Mouse (Mus musculus): Measurements from ENCODE around the gene Dyrk3.

Dyrk3 gene

GRCm38 (mm10) chr1:131138191-131139016 lies at the start of gene Dyrk3:
Gene Dyrk3, minus strand, starts transcription at chr1:131138340.
- in situ Hi-C loops (cut with MboI, MseI): no loop called here

GRCm38 (mm10) chr1:131187856-131188255 lies 49.7 kb upstream of the Dyrk3 start:
- in situ Hi-C loops (cut with MboI, MseI): no loop called here

- in situ Hi-C loops (cut with MboI, MseI): no loop called here
Measured at GRCm38 (mm10) chr1:131186995-131187394, 48.9 kb upstream of the Dyrk3 start.

DNA sequence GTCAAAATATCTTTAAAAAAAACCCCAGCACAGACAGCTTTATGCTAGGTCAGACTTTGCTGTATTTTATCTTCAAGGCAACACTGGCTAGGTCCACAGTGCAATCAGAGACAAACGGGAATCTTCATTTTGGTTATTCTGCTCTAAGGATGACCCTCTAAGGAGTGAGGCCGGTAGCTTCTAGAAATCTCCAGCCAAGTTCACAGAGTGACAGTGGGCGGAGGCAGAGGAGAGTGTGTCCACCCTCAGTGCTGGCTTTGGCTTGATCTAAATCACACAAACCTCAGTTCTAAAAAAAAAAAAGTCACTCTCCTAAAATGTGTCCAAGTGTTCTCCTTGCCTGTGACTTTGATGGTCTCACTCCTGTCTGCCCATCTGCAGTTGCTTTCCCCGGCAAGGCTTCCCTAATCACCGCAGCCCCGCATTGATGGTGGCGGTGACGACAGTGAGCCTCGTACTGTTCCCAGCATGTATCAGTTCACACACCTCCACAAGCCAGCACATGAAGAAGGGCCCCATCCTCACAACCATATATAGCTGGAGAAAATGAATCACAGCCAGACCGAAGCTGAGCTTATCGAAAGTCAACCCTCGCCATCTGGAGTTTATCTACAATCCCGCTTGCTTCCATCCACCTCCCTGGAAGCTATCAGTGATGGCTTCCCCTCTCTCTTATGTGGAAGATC lies 47.8 kb upstream of the Dyrk3 start:
- in situ Hi-C loops (cut with MboI, MseI): no loop called here

GRCm38 (mm10) chr1:131184956-131185660 lies 47.0 kb upstream of the Dyrk3 start:
- in situ Hi-C loops (cut with MboI, MseI): loop anchor here (5.0 kb wide), 1 partner anchor 77 kb away; no protein-coding TSS in a partner anchor

GRCm38 (mm10) chr1:131184253-131184955 lies 46.3 kb upstream of the Dyrk3 start:
- in situ Hi-C loops (cut with MboI, MseI): loop anchor here (5.0 kb wide), 1 partner anchor 78 kb away; no protein-coding TSS in a partner anchor

DNA sequence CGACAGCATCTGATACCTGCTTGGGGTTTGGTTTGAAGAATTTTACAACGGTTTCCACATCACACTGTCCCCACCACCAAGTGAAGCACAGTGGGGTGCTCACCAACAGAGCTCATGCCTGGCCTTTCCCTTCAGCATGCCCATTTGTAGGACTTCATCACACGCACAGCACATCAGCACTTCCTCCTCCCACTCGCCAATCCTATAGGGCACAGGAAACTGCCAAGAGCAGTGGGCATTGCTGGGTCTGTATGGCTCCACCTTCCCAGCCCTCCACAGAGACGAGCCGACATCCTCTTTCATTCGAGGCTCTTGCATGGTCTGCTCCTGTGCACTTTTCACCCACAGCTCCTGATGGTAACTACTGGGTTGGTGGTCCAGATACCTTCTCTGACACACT lies 45.1 kb upstream of the Dyrk3 start:
- in situ Hi-C loops (cut with MboI, MseI): loop anchor here (5.0 kb wide), 1 partner anchor 79 kb away; no protein-coding TSS in a partner anchor

DNA sequence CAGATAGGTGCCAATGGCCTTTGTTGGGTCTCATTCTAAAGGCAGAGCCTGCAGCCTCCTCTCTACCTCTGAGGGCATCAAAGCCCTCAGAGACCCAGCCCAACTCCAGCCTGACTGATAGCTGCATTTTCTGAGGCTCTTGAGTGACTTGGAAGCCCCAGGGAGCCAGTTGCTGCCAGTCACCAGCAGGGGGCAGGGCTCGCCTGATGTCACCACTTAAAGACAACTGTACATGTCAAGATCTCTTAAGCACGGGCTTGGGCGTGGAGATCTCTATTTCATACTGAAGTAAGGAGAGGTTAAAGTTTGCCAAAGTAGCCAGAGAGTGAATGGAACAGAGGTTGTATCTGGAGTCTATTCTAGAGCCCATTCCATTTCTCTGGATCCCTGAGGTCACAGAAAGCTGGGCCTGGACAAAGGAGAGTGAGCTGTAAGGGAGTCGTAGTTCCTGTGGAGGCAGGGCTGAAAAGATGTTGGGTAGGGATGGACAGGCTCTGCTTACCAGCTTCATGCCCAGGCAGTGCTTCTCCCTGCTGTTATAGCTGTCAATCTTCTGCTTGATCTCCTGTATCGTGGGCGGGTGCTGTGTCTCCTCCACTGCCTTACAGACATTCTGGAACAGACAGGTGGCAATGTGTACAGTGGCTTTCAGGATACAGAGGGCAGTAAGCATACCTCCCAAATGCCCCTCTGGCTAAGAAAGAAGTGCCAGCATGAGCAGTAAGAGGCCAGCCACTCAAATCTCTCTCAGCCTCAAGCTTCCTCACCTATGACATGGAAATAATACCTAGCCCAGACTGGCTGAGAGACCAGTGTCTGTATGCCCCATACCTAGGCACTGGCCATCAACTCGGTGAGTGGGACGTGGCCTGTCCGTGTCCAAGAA lies 43.7 kb upstream of the Dyrk3 start:
- in situ Hi-C loops (cut with MboI, MseI): loop anchor here (5.0 kb wide), 1 partner anchor 80 kb away; no protein-coding TSS in a partner anchor

DNA sequence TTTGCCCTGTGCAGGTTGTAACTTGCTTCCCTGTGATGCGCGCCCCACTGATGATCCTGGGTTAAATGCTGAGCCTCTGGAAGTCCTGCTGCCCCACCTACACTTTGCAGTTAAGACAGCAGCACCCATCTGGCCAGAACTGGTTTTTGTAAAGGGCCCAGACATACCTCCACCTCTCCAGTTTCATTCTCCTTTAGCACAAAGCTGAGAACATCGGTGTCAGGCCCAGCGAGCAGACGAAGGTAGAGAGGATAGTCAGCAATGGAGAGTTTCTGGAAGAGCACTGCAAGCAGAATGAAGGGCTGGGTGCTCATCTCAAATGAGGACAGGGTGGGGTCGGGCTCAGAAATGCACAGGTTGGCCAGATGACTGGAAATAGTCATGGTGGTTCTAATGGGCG lies 42.2 kb upstream of the Dyrk3 start:
- in situ Hi-C loops (cut with MboI, MseI): loop anchor here (5.0 kb wide), 1 partner anchor 82 kb away; no protein-coding TSS in a partner anchor

DNA sequence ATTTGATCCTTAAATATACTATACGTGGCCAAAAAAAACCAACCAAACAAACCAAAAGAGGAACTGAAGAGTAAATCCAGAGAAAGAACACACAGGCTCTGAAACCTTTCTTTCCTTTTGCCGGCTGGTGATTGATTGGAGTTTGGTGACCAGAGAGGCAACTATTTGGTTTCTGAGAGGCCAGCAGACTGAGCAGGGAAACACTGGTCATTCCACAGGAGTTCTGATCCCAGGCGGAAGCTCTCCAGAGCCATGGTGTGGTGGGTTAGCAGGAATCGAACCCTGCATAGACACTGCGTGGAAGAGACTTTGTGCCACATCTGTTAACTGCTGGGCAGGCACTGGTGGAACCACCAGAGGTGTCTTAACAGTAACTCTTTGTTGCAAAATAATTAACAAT lies 39.9 kb upstream of the Dyrk3 start:
- in situ Hi-C loops (cut with MboI, MseI): loop anchor here (10.0 kb wide), 1 partner anchor 1497 kb away; no protein-coding TSS in a partner anchor

GRCm38 (mm10) chr1:131177249-131177648 lies 39.1 kb upstream of the Dyrk3 start:
- in situ Hi-C loops (cut with MboI, MseI): loop anchor here (10.0 kb wide), 1 partner anchor 1498 kb away; no protein-coding TSS in a partner anchor

GRCm38 (mm10) chr1:131175819-131176218 lies 37.7 kb upstream of the Dyrk3 start:
- in situ Hi-C loops (cut with MboI, MseI): loop anchor here (10.0 kb wide), 1 partner anchor 1499 kb away; no protein-coding TSS in a partner anchor

DNA sequence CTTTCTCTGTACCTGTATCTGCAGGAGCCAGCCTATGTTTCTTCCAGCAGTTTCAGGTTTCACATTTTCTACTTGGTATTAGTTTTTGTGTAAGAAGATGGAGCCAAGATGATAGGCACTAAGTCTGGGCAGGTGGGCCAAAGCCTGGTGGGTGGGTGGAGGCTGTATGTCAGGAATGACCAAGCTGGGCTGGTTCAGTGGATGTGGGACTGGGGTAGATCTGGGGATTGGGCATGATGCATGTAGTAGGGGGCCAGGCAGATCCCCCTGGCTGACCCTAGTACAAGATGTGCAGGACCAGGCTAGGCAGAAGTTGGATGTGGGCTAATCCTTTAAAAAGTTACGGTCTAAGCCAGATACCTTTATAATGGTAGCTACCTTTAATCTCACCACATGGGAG lies 37.0 kb upstream of the Dyrk3 start:
- in situ Hi-C loops (cut with MboI, MseI): loop anchor here (10.0 kb wide), 1 partner anchor 1500 kb away; no protein-coding TSS in a partner anchor

DNA sequence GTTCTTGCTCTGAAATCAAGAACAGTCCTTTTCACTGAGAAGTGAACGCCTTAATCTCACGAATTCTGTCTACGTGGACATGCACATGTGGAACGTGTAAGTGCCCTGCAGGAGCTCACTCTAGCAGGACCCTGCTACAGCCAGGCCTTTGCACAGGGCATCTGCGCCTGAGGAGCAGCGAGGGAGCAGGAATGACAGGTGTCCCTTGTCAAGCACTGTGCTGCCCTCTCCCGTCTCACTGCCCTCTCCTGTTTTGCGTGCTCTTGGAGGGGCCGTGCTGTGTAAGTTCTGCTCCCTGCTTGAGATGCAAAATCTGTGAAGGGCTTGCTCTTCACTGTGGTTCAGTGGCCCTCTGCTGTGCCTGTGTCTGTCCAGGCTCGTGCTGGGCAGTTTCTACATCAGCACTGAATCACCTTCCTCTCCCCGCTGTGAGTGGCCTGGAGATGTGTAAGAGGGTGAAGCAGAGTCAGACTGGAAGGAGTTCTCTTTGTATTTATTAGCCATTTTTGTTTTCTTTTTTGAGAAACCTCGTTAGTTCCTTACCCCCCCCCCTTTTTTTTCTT lies 36.2 kb upstream of the Dyrk3 start:
- in situ Hi-C loops (cut with MboI, MseI): loop anchor here (10.0 kb wide), 1 partner anchor 1500 kb away; no protein-coding TSS in a partner anchor

DNA sequence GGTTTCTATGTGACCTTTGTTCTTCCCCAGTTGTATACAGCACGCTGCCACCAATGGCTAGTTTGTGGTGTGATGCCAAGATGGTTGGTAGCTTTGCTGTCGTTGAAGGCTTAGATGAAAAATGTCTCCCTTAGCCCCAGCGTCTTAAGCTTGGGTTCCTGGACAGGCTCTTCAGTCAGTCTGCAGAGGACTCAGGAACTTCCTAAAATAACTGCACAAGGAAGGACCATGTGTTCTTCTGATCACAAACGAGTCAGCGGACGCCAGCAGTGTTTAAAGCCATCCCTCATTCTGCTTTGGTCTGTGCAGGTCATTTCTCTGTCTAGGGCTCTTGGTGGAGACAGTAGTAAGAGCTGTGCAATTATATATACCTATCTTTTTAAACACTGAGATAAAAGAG lies 35.7 kb upstream of the Dyrk3 start:
- in situ Hi-C loops (cut with MboI, MseI): loop anchor here (10.0 kb wide), 1 partner anchor 1501 kb away; no protein-coding TSS in a partner anchor

- in situ Hi-C loops (cut with MboI, MseI): loop anchor here (10.0 kb wide), 1 partner anchor 1502 kb away; no protein-coding TSS in a partner anchor
Measured at GRCm38 (mm10) chr1:131173001-131173400, 34.9 kb upstream of the Dyrk3 start.

GRCm38 (mm10) chr1:131167612-131168011 lies 29.5 kb upstream of the Dyrk3 start:
- in situ Hi-C loops (cut with MboI, MseI): no loop called here

DNA sequence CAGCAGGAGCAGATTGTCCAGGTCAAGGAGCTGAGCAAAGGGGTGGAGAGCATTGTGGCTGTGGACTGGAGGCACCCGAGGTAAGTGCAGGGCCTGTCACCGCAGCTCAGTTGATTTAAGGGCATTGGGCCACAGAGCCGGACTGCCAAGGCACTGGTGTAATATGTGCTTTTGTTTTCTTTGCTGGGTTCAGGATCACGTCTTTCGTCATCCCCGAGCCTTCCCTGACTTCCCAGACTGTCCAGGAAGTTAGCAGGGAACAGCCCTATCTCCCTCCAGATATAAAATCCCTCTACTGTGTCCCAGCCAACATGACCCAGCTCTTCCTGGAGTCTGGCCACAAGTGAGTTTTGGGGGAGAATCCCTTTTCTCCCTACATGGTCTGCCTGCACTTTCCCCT lies 26.3 kb upstream of the Dyrk3 start:
- in situ Hi-C loops (cut with MboI, MseI): loop anchor here (5.0 kb wide), 1 partner anchor 42 kb away; no protein-coding TSS in a partner anchor

DNA sequence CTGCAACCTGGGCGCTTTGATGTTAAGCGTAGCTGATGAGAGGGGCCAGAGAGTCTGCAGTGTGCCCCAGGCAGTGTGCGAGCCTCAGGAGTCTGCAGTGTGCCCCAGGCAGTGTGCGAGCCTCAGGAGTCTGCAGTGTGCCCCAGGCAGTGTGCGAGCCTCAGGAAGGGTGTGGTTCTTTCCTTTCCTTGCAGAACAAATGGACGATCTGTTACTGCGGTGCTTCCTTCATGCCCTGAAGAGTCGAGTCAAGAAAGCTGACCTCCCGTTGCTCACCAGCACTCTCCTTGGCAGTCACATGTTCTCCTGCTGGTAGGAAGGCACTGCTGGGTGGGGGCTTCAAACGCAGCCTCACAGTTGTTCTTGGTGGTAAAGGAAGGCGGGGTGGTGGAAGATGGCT lies 23.0 kb upstream of the Dyrk3 start:
- in situ Hi-C loops (cut with MboI, MseI): loop anchor here (5.0 kb wide), 1 partner anchor 39 kb away; no protein-coding TSS in a partner anchor
